Mouse (Mus musculus): ENCODE data around the gene Numa1.
"Not testable (repeated sequence)": the region's sequence is repeated elsewhere in the genome, so short reads cannot be mapped to it uniquely, and the experiment has no call there.

The Numa1 gene

GRCm38 (mm10) chr7:101933751-101934240 lies at the start of gene Numa1, which contains the start of gene Lrrc51:
TSS of gene Numa1 (plus strand) at chr7:101934111.
TSS of gene Lrrc51 (minus strand) at chr7:101933895.
- DNase-seq = peak; percentile 96 to 98

DNA sequence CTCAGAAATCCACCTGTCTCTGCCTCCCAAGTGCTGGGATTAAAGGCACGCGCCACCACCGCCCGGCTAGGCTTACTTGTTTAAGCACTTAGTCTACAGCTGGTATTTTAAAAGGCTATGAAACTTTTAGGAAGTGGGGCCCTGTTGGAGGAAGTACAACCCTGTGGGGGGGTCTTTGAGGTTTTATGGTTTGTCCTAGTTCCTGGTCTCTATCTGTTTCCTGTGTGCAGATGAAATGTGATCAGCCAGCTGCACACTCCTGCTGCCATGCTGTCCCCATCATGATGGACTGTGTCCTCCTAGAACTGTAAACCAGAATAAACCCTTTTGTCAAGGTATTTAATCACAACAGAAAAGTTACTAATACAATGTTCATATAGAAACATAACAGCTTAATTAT lies 49.8 kb upstream of the Numa1 start:
- DNase-seq = no peak

DNA sequence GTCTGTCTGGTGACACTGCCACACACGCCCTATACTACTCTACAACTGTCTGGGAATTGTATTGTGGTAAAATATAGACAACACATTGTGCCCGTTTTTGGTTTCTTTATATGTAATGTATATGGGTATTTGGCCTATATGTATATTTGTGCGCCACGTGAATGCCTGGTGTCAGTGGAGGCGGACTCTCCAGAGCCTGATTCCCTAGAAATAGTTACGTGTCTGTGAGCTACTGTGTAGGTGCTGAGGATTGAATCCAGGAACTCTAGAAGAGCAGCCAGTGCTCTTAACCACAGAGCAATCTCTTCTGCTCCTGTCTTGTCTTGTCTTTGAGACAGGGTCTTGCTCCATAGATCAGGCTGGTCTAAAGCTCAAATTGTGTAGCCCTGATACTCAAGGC lies 47.6 kb upstream of the Numa1 start:
- DNase-seq = no peak

DNA sequence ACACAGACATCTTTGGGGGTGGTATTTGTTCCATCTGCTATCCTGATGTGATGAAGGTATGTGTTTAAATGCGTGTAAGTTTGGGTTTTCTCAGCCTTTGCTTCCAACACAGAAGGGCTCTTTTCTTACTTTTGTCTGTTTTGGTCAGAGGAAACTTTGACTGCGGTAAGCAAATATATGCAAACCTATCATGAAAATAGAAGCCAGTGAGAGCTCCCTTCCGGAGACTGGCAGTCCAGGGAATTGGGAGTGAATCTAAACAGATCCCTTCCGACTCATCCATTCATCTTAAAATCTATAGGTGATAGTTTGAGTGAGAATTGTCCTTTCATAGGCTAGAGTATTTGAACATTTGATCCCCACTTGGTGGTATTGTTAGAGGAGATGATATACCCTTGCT lies 45.5 kb upstream of the Numa1 start:
- DNase-seq = no peak

- no peak for DNase-seq
Measured at GRCm38 (mm10) chr7:101895695-101896094, 38.2 kb upstream of the Numa1 start.

DNA sequence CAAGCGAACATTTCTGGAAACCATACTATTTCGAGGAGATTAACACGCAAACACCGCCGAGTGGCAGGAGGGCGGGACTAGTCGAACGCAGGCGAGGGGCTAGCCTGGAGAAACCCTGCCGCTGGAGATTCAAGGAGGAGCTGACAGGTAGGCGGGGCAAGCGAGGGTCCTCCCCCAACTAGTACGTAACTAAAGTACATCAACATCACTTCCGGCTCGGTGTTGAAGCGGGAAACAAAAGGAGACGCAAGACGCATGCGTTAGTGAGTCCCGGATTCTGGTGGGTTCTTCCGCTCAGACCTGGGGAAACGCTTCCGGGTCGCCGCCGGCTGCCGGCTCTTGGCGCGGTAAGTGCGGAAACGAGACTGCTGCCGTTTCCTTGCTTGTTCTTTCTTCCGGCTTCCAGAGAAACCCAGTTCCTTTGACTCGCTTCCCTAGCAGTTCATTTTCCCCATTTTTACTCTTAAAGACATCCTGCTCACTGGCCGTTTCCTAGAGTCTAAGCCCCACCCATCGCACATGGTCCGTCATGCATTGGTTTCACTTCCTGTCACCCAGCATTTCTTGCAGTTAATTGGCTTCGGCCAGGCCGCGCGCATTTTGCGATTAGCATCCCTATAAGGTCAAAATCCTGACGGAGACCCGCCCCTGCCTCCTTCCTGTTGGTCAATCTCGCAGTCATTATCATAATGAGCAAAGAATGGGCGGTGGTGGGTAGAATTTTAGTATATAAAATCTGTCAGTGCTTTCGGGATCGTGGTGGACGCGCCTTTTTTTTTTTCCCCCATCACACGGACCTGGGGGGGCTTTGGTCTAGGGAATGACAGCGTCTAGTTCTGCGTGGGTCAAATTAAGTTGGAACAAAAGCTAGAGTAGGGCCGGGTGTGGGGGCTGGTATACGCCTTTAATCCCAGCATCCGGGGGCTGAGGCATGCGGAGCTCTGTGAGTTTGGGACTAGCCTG lies 37.5 kb upstream of the Numa1 start:
- peak; percentile 93 to 98 for DNase-seq

GRCm38 (mm10) chr7:101900331-101901097 lies 33.4 kb upstream of the Numa1 start:
- no peak for DNase-seq

GRCm38 (mm10) chr7:101901969-101902368 lies 31.9 kb upstream of the Numa1 start:
- DNase-seq = no peak

GRCm38 (mm10) chr7:101902846-101903245 lies 31.1 kb upstream of the Numa1 start:
- no peak for DNase-seq

DNA sequence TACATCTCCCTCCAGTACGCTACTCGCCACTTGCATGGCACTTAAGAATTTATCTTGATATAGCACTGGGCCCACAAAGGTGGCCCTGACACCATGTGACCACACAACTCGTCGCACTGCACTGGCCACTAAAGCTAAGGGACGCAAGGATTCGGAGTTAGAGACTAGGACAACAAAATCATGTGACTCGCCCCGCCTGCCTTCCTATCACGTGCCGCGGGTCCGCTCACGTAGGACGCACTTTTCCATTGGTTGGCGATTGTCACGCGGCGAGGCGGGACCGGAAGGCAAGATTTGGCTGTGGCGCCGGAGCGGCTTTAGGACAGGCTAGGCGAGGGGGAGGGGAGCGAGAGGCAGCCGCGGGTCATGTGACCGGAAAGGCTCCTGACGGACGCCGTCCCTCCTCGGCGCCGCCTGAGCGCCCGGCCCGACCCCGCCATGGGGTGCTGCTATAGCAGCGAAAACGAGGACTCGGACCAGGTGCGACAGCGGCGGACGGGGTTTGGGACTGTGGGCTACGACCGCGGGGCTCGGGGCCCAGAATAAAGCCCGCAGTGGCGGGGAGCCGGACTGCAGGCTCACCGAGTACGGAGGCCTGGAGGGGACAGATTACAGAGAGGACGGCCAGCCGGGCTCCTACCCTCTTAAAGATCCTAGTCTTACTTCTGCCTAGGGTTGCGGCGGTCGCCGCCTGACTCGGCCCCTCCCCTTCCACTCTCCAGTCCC lies 28.2 kb upstream of the Numa1 start, which contains the start of gene Lamtor1:
TSS of gene Lamtor1 (plus strand) at position 344 of the 726 bp plus-strand sequence.
- peak; percentile 98 to 99 for DNase-seq

GRCm38 (mm10) chr7:101906287-101906681 lies 27.6 kb upstream of the Numa1 start, which contains the start of gene Tomt:
TSS of gene Tomt (minus strand) at chr7:101906359.
- DNase-seq = no peak

- DNase-seq = no peak
Measured at GRCm38 (mm10) chr7:101906696-101907095, 27.2 kb upstream of the Numa1 start.

- DNase-seq = no peak
Measured at GRCm38 (mm10) chr7:101908367-101908766, 25.5 kb upstream of the Numa1 start.

DNA sequence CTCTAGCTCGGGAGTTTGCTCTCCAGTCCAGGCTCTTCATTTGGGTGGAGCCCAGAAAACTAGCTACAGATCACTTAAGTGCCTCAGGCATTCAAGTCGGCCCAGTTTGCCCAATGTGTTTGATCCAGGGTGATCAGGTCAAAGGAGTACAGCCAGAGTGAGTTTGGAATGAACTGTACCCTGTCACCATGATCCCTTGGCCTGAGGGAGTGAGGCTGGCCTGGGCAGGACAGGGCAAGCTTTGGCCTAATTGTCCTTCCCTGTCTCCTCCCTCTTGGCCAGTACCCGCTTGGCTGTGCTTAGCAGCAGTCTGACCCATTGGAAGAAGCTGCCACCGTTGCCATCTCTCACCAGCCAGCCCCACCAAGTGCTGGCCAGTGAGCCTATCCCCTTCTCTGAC lies 23.8 kb upstream of the Numa1 start:
- DNase-seq = no peak

- DNase-seq = no peak
Measured at GRCm38 (mm10) chr7:101911982-101912381, 21.9 kb upstream of the Numa1 start.

DNA sequence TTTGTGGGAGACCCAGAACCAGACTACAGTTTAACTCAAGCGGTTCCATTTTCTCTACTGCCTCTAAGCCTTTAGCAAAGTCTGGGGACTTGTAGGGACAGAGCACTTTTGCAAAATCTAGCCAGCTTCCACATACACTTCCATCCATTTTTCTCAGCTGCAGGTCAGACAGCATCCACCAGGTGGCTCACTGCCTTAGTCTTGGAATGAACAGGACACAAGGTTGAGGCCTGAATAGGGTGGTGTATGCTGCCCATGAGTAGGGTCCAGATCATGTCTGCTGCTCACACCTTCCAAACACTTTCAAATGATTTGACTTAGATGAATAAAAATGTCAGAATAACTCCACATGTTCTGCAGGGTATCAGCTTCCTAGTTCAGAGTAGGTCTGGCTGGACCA lies 15.8 kb upstream of the Numa1 start:
- DNase-seq = no peak

DNA sequence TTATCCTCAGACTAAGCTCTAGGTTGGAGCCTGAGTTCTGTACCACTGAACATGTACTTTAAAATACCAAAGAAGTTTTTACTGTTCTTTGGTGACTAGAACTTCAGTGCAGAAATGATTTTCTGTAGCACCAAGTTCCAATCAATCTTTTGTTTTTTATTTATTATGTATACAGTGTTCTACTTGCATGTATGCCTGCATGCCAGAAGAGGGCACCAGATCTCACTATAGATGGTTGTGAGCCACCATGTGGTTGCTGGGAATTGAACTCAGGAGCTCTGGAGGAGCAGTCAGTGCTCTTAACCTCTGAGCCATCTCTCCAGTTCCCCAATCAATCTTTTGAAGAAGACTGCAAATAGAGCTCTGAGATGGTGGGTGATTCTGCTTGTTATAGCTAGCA lies 8.0 kb upstream of the Numa1 start:
- DNase-seq = not testable (repeated sequence)

DNA sequence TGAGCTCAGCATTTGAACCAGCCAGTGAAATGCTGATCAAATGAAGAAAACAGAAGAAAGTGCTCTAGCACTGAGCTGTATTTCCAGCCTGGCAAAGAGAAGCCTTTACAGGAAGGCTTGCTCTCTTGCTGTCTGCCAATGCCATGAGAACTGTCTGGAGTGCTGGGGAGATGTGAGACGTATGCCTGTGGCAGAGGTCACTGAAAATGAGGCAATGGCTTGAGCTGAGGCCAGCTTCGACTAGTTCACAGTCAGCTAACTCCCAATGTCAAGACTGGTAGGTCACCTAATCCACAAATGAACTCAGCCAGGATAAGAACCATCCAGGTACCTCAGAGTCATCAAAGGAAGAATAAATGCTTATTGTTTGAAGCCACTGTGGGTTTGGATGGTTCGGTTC lies 5.8 kb upstream of the Numa1 start:
- no peak for DNase-seq

DNA sequence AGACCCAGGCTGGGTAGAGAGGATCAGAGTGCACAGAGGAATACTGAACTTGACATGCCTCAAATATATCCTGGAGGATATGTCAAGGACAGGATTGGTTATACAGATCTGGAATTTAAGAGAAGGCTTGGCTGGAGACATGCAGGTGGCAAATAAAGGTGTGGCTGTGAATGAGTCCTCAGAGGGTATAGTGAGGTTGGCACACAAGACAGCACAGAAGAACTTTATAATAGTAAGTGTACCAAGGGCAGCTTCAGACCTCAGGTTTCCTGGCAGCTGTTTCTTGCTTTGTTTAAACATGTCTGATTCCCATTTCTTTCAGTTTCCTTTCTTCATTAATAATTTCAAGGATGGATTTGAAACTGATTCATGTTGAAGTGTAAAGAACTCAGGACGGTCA lies 1.4 kb upstream of the Numa1 start:
- DNase-seq = no peak

DNA sequence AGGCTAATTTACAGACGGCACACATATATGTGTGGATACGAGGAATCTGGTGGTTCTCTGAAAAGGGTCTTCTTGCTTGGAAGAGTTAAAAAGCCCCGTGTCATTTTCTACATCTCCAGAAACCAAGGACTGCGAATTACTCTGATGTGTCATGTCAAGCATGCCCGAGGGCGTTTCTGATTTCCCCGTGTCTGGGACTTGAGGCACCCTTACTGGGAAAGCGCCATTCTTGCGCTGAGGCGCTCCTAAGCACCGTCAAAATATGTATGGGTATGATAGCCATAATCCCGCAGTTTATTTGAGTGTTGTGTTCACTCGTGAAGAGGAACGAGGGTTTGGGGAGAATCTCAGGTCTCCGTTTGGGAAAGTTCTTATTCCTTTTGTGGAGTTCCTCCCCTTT lies 611 bp upstream of the Numa1 start:
- no peak for DNase-seq

GRCm38 (mm10) chr7:101935957-101936356 lies 2.0 kb downstream of the Numa1 start:
- no peak for DNase-seq

DNA sequence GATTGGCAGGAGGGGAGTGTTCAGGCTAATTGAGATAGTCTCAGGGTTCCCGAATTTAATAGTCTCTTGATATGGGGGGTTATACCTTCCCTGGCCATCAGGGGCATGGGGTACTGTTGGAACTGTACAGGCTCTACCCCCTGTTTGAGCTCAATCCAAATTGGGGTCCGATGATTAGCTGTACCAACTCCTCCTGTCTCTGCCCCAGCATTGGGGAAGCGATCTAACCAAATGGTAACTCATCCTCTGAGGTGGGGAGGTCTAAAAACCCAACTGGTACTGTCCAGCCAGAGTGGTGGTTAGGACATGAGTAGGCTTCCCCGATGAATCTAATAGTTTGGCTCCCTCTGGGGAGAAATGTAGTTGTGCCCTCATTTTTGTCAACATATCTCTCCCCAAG lies 3.1 kb downstream of the Numa1 start:
- no peak for DNase-seq

- DNase-seq = no peak
Measured at GRCm38 (mm10) chr7:101937569-101937968, 3.7 kb downstream of the Numa1 start.
